Mouse (Mus musculus) bone marrow macrophage, adult 2 months (primary cell): ENCODE measurements around the gene Fbxo44.

Experiments
- CTCF ChIP-seq: IDR thresholded peaks from 2 replicates; pipeline ENCODE4 v1.5.1; 2012; ENCODE audit warnings: low read depth, mild to moderate bottlenecking, low read length, moderate library complexity
- POLR2A ChIP-seq: IDR thresholded peaks from 2 replicates; pipeline ENCODE4 v1.6.1; 2012; ENCODE audit warnings: mild to moderate bottlenecking, low read depth, low read length, borderline replicate concordance

DNA sequence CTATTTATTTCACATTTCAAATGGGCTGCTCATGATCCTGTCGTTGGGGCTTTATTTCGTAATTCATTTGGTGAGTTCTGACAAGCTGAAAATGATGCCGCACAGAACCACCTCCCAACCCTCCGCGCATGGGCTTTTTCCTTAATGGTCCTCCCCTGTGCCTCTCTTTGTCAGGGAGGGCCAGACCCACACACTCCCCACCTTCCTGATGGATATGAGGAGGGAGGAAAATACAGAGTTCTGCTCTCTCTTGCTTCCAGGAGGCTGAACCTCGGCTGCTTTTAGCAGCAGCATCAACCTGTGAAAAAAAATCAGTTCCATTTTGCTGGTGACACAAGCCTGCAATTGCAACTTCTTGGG lies 44.6 kb upstream of the Fbxo44 start:
- TF ChIP-seq POLR2A, result no peak
- TF ChIP-seq CTCF, result no peak
